Mouse (Mus musculus) mouse embryonic stem cell (cell line): ENCODE results near the gene Zfp652.

Experiments used
- in situ Hi-C, 2 experiments: fragments of 300-500 bp; cut with MboI; formaldehyde crosslinking; loops; 1 replicate in 1 of 2; 3 replicates in 1 of 2; pipeline ENCODE4 v1.14.3; 2019 to 2020; ENCODE audit warnings: low sequenced_read_pairs in 2 of 2, low pct_unique_long_range_greater_than_20kb in 1 of 2, mixed read lengths in 1 of 2; ENCODE audit not compliant: unreplicated experiment in 1 of 2

Gene Zfp652

DNA sequence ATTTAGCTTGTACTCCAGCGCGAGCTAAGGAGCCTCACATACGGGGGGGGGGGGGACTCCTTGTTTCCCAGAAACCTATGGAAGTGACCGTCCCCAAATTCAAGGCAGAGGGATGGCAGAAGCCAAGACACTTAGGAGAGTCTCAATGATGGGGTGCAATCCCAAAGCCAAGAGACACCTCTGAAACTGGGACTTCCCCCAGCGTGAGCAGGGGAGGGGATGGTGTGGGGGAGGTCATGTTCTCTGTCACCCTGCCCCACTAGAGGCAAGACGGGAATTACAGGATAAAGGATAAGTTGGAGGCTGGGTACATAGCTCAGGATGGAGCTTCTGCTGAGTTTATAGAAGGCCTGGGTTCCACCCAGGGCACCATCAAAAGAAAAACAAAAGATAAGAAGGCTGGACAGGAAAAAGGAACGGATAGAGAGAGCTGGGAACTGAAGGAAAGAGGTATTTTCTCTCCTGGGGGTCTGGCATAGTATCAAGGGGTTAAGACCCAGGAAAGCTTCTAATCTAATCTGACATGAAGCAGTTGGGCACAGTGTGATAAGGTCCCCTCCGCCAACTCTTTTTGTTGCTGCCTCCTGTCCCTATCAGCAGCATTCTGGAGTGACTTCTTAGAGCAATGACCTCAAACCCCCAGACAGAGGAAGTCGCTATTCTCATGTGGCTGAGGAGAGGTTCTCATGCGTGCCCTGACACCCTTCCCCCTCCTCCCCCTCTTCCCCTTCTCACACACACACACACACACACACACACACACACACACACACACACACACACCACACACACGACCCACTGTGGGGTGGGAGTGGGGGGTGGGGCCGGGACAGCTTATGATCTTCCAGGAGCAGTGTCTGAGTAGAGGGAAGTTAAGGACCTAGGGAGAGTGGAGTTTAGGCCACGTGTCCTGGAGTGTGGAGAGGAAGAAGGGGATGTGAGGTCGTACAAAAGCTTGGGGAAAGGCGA, 122.6 kb downstream of the Zfp652 start:
- in situ Hi-C loops: no loop called here

DNA sequence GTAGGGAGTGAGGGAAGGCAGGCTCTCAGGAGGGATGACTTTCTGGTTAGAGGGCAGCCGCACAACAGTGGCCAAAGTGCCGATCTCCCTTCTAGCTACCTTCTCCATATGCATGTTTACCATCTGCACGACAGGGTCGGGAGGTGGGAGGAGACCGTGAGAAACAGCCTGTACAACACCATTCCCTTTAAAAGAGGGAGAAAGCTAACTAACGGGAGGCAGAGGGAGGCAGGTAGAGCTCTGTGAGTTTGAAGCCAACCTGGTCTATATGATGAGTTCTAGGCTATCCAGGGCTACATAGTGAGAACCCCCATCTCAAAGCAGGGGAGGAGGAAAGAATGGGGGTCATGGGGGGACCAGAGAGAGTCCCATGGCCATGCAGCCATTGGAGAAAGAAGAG, 123.4 kb downstream of the Zfp652 start:
- in situ Hi-C loops: no loop called here

DNA sequence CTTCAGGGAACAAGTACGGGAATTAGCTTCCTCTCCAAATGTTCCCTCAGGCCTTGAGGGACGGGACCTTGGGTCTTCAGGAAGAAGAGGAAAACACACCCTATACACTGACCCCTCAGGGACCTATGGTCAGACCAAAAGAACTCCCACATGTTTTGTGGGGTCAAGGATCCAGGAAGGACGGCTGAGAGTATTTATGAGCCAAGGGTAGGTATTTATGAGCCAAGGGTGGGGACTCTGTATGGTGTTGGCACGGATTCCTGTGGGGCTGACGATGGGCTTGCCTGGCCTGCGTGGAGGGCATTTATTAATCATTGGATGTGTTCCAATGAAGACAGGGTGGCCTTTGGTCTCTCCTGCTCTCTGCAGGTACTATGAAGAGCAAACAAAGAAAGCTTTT, 124.0 kb downstream of the Zfp652 start:
- in situ Hi-C loops: no loop called here

GRCm38 (mm10) chr11:95837059-95837458, 124.6 kb downstream of the Zfp652 start, which contains the start of gene Gngt2:
Gene Gngt2 (plus strand): TSS chr11:95837216.
- in situ Hi-C loops: no loop called here

DNA sequence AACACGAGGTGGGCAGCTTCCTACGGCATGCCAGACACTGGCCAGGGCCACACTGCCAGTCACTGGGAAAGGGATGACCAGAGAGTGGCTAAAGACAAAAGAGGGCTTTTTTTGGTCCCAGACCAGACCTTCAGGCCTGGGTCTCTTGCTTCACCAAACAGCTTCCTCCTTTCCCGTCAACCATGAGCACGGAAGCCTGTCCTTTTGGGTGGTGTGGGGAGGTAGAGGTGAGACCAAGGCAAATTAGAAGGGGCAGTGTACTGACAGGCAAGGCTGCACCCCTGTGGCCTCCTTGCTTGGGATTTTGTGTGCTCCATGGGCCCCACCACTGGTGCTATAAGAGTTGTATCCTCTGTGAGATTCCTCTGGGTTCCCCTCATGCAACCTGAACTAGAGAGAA, 126.1 kb downstream of the Zfp652 start:
- in situ Hi-C loops: no loop called here

- in situ Hi-C loops: no loop called here
Observed at GRCm38 (mm10) chr11:95838999-95839868, 126.8 kb downstream of the Zfp652 start.

GRCm38 (mm10) chr11:95840694-95841497, 128.4 kb downstream of the Zfp652 start:
- in situ Hi-C loops: no loop called here

GRCm38 (mm10) chr11:95841498-95841830, 129.0 kb downstream of the Zfp652 start:
- in situ Hi-C loops: no loop called here

DNA sequence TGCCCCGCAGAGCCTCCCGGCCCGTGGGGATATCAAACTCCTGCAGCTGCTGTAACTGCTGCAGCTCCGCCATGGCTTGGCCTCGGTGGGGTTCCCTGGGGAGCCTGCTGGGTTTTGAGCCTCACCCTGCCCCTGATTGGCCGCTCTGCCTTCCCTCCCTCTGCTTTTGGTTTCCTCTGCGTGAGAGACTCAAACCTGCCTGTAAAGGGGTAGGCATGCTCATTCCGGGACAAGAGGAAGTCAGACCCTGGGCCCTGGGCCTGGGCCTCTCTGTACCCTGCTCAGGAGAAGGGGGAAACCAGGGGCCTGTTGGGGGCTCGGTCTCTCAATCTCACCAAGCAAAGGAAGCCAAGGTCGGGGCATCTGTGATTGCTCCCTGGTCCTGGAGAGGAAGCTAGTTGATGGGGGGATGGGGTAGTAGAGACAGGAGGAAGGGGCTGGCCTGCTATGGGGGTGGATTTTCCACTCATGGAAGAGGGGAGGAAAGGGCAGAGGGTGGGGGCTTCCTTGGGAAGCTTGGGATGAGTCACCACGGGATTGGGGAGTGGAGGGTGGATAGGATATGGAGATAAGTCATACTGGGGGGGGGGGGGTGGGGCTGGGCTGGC, 129.7 kb downstream of the Zfp652 start, which contains the start of gene Abi3:
Abi3 (minus strand) TSS at position 403 of the 608 bp plus-strand sequence.
- in situ Hi-C loops: no loop called here

DNA sequence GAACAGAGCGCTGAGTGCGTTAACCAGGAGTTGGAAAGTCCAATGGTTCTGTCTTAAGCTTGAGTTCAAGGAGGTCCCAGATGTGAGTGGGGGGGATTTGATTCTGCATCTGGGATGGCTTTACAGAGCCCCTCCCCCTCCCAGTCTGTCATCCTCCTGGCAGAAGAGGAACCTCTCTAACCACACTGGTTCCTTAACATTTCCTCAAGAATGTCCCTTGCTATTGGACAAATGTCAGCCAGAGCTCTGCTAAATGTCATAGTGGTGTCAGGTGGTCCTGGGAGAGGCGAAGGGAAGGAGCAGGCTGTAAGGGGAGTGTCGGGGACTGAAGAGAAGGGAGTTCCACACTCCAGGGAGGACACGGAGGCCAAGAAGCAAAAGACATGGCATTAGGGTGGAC, 130.5 kb downstream of the Zfp652 start:
- in situ Hi-C loops: no loop called here

DNA sequence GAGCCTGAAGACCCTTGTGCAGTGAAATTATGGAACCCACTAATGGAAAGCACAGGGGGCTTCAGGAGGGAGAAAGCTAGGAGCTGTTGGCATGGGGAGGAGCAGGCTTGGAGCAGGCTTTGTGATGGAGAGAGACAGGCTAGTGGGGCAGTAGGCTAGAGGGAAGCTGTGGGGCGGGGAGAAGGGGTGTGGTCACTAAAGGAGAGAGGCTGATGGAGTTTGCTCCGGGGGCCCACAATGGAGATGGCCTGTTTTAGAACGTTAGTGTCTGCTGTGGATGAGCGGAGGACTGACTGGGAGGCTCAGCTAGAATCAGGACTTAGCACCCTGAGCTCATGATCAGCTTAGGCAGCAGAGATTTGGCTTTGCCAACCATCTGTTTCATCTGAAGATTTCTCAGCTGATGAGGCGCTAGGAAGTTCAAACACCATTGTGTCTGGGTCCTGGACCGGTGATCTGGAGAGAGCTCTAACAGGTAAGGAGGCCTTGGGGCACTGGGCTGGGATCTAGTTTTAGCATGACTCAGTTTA, 131.0 kb downstream of the Zfp652 start:
- in situ Hi-C loops: no loop called here

- in situ Hi-C loops: no loop called here
Observed at GRCm38 (mm10) chr11:95844935-95845334, 132.5 kb downstream of the Zfp652 start.

GRCm38 (mm10) chr11:95850898-95851297, 138.4 kb downstream of the Zfp652 start:
- in situ Hi-C loops: loop anchor here in 1 of 2 experiments (5.0 kb wide), 1 partner anchor 69 kb away; no protein-coding TSS in a partner anchor

GRCm38 (mm10) chr11:95853684-95854083, 141.2 kb downstream of the Zfp652 start:
- in situ Hi-C loops: loop anchor here in 1 of 2 experiments (5.0 kb wide), 1 partner anchor 71 kb away; no protein-coding TSS in a partner anchor

DNA sequence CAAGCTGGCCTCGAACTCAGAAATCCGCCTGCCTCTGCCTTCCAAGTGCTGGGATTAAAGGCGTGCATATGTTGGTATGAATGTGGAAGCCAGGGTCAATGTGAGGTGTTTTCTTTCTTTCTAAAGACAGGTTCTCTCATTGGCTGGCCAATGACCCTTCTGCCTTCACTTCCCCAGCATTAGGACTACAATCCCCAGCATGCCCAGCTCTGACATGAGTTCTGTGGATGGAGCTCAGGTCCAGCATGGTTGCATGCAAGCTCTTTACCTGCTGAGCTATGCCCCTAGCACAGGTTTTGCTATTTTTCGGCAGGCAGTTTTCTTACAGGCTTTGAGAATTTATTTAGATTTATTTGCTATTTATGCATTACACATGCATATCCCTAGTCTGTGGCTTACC, 144.8 kb downstream of the Zfp652 start:
- in situ Hi-C loops: no loop called here

GRCm38 (mm10) chr11:95857716-95858527, 145.4 kb downstream of the Zfp652 start:
- in situ Hi-C loops: no loop called here
